Mouse (Mus musculus): Measurements from ENCODE around the gene Ldhc. TPM values are rescaled to one million over a fixed set of nuclear protein-coding genes. Genes with fewer than 3 reads are reported as not detected.
"Not testable (repeated sequence)": the region's sequence is repeated elsewhere in the genome, so short reads cannot be mapped to it uniquely, and the experiment has no call there.

The Ldhc gene
- total RNA-seq, 2 experiments from 2014 or later: not detected

DNA sequence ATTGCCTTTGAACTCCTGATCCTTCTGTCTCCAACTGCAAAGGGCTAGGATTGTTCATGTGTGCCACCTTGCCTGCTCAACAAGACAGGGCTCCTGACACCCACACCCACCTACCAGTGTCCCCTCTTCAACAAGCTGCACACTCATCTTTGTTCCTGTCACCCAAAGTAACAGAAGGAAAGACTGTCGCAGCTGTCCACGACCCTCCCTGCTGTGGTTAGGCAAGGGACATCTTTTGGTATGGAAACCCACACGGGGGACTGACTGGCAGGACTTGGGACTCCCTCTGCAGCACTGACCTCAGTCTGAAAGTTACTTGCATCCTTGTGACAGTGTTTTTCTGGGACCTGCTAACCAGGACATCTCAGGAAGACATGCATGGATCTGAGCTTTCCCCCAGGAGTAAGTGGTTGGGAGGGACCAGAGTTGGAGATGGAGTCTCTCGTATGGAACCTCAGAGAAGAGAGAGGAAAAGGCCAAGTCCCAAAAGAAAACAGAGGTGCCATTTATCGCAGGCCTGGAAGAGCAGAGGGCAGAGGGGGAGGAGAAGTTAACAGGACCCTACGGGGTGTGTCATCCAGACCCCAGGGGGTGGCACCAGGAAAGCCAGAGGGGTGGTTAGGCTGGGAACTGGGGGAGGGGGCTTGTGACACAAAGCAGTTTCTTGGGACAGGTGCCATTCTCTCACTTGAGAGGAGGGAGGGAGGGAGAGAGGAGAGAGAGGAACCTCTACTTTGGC, 20.0 kb upstream of the Ldhc start, which contains the start of gene Ldha:
Gene Ldha, plus strand, starts transcription at position 689 of the 739 bp plus-strand sequence.
- no peak for DNase-seq (ENCODE audit: low spot score in 2 of 2)

DNA sequence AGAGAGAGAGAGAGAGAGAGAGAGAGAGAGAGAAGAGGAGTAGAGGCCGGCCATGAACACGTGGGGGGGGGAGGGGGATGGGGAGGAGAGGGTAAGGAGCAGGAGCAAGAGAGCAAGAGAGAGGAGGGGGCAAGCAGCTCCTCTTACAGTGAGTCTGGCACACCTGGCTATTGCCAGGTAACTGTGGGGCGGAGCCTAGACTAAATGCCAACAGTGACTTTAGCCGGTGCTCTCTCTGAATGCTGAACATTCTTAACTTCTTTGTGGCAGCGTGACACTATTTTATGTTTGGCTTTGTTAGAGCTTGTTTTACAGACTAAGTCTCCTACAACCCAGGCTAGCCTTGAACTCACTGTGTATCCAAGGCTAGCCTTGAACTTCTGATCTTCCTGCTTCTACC, 18.7 kb upstream of the Ldhc start:
- no peak for DNase-seq (ENCODE audit: low spot score in 2 of 2)

DNA sequence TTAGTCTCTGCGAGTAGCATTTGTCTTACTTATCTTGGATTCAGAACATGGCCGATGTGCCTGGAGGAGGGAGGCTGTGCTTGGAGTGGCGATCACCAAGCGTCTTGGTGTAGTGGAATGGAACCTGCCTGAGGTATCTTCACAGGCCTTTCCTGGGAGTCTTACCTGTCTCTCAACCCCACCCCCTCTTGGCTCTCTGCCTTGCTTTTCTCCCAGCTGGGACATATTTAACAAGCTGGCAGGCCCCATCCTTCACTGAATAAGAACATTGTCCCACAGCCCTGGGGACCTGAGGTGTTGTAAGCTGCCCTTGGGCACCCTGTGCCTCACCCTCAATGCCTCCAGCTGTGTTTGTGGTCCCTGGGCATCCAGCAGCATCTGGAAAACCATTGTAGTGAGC, 17.4 kb upstream of the Ldhc start:
- no peak for DNase-seq (ENCODE audit: low spot score in 2 of 2)

DNA sequence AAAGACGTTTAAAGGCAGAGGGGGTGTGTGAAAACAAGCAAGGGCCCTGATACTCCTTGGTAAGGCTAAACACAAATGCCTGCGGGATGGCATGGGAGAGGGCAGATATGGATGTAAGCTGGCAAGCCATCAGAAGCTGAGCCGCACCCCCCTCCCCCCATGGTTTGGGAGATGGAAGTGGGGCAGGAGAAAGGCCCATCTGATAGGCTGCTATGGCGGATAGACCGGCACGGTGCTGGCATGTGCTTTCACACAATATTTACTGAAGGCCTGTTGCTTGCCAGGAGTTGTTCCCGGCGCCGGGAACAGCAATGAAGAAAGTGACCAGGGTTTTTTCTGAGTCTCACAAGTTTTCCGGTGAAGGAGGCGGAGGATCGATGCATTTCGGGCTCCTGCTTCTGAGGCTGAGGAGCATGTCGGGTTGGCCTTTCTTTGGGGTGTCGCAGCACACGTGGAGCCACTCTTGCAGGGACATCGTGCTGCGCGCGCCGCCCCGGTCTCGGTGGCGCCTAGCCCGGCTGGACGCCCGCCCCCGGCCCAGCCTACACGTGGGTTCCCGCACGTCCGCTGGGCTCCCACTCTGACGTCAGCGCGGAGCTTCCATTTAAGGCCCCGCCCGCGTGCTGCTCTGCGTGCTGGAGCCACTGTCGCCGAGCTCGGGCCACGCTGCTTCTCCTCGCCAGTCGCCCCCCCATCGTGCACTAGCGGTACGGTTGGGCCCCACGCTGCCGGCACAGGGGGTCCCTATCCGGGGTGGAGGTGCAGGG, 15.6 kb upstream of the Ldhc start:
- peak; percentile 93 to 96 for DNase-seq (ENCODE audit: low spot score in 2 of 2)

DNA sequence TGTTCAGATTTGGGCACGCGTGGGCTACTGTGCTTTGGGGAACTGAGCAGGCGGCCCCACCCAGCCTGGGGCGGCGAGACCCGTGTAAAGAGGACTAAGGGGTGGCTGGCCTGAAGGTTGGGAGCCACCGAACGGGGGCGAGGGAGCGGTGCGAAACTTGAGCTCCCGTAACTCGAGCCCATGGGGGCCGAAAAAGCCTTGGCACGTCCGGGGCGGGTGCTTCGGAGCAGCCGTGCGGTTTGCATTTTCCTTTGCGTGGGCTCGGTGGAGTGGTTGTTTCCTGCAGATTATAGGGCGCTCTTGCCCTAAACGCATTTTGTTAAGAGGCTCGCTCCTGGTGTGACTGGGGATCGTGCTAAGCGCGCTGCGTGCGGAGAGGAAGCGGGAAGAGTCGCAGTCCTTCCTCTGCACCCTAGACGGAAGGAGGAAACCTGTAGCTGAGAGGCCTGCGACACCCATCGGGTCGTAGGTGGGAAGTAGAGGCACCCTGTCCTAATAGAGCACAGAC, 15.0 kb upstream of the Ldhc start:
- peak; percentile 34 to 55 for DNase-seq (ENCODE audit: low spot score in 2 of 2)

DNA sequence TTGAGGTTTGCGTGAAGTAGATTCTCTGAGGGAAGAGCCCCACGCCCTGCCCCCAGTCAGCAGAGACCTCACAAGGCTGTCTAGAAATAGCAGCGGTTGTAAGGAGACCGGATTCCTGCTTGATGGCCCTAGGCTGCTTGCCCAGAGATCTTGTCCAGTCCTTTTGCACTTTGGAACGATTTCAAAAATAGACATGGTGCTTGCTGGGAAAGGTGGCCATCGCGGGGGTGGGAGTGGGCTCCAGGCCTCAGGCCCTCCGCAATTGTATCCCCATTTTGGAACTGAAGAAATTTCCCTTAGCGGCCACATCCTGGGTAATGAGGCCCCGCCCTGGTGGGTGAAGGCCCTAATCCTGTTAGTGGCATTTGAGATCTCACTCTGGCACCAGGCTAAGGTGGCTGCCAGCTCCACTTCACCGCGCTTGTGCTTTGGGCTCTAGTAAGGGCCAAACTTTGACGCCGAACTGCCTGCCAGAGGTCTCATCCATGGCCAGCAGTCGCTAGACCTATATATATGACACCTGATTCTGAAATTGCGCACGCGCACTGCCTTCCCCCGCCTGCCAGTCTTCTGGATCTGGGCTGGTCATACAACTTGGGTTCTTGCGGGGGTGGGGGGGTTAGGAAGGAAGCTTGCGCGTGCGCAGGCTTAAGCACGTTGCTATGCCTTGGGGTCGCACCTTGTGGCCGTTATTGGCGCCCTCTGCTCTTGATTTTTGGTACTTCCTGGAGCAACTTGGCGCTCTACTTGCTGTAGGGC, 14.3 kb upstream of the Ldhc start:
- peak; percentile 23 to 50 for DNase-seq (ENCODE audit: low spot score in 2 of 2)

DNA sequence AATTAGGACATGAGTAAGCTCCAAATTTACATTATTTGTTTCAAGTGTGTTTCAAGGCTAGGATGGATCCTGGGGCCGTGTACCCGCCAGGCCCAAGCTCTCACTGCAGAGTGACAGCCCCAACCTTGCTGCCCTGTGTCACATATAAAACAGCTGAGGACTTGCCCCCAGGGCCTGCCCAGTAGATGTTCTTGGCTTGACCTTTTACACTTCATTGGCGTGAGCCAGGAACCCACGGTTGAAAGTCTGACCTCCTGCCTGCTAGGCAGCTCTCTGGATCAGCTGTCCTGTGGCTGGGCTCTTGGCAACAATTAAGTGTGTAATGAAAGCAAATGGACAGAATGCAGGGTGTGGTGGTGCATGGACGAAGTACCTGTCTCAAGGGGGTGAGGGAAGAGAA, 11.7 kb upstream of the Ldhc start:
- no peak for DNase-seq (ENCODE audit: low spot score in 2 of 2)

DNA sequence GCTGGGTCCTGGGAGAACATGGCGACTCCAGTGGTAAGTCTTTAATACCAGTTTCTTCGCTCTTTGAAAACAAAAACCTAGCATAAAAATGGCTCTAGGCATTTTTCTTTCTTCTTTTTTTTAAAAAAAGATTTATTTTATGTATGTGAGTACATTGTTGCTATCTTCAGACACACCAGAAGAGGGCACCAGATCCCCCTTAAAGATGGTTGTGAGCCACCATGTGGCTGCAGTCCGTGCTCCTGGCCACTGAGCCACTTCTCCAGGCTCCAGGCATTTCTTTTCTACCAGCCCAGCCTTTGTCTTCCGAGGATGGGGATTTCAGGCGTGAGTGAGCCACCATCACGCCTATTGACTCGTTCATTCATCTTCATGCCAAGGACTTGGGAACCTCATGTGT, 10.0 kb upstream of the Ldhc start:
- DNase-seq (ENCODE audit: low spot score in 2 of 2): no peak

DNA sequence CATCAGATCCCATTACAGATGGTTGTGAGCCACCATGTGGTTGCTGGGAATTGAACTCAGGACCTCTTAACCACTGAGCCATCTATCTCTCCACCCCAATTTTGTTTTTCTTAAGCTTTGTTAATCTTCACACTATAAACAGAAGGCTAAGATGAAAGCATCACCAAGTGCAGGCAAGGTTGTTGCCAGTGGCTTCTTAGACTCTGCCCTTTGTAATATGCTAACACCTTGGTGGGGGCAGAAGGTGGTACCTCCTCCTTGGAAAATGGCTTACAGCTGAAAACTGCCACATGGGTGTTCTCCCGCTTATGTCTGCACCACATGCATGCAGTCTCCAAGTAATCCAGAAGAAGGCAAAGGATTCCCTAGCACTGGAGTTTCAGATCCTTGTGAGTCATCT, 8.3 kb upstream of the Ldhc start:
- DNase-seq (ENCODE audit: low spot score in 2 of 2): no peak

DNA sequence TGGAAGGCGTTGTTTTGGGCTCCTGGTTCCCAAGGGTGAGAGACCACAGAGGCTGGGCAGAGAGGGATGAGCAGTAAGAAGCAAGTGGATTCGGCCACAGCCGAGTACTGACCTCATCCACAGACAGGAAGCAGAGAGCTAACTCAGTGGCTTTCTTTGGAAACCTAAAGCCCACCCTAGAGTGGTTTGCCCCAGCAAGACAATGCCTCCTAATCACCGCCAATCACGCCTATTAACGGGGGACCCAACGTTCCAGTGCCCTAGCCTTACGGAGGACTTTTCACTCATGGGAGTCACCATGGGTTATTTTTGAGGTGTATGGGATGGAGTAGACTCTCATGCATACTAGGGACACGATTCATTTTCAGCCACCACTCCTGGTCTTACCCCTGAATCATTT, 7.6 kb upstream of the Ldhc start:
- DNase-seq (ENCODE audit: low spot score in 2 of 2): no peak

DNA sequence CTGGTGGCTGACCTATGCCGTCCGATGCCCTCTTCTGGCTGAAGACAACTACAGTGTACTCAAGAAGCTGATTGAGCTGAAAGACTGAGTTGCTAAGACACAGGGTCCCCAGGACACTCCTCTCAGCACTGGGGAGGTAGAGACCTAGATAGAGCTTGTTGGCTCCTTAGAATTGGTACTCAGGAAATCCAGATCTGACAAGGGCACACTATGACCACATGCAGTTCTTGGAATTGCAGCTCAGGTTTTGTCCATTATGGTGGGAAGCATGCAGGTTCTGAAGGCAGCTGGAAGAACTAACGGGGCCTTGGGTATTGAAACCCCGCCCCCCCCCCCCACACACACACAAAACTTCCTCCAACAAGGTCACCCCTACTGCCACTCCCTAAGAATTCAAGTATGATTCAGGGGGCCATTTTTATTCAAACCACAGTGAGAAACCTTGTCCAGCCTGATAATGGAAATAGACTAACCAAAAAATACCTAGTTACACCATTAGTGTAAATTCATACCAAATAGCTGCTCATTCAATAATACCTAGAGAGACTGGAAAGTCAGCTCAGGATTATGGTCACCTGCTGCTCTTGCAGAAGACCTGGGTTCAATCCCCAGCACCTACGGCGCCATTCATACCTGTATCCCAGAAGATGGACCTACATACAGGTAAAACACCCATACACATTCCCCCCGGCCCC, 5.0 kb upstream of the Ldhc start:
- DNase-seq (ENCODE audit: low spot score in 2 of 2): no peak

DNA sequence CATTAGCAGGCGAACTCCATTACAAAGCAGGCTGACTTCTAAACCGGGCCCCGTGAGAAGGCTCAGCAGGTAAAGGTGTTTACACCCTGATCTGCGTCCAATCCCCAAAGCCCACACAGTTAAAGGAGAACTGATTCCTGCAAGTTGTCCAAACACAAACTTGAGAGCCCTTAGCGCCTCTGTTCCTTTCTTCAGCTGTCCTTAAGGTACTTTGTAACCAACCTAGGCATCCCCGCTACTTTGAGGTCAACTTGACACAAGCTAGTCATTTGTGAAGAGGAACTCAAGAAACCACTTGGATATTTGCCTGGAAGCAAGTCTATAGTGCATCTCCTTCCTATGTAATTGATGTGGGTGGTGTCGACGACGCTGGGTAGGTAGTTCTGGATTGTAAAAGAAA, 3.6 kb upstream of the Ldhc start:
- no peak for DNase-seq (ENCODE audit: low spot score in 2 of 2)

DNA sequence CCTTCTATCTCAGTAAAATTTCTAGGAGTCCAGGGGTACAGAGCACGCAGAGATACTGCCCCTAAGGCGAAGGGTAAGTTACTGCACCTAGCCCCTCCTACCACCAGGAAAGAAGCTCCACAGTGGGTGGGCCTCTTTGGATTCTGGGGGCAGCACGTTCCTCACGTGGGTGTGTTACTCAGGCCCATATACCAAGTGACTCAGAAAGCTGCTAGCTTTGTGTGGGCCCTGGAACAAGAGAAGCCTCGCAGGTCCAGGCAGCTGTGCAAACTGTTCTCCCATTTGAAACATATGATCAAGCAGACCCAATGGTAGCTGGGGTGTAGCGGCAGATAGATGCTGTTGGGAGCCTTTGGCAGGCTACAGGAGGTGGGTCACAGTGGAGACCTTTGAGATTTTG, 2.0 kb upstream of the Ldhc start:
- DNase-seq (ENCODE audit: low spot score in 2 of 2): no peak

DNA sequence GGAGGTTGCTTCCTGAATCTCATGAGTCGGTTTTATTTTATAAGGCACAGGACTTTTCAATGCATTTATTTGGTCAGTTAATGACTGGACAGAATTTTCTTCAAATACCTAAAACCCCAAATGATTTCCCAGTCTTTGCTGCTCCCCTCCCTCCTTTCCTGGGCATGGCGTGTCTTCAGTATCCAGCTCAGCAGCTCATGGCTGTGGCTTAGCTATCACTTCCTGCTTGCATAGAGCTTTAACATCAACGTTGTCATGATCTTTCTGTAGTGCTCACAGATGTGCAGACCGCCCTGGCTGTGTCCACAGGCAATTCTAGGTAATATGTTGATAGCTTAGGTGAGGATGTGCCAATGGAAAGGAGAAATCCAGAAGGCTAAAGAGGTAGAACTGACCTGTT, 11.0 kb downstream of the Ldhc start:
- DNase-seq (ENCODE audit: low spot score in 2 of 2): no peak

DNA sequence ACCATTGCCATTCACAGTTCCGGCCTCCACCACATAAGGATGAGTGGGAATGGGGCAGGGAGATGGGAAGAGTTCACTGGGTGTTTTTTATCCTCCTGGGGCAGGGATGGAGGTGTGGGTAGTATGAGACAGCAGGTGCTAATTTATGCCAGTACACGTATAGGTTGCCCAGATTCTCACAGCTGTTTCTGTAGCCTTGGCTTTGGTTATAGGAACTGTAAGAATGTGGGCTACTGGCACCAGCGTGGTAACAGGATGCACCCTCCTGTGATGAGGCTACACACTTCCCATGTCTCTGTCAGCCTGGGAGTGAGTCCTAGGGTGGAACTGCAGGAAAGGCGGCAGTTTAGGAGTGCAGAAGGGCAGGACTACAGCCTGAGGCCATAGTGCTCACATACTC, 15.8 kb downstream of the Ldhc start:
- DNase-seq (ENCODE audit: low spot score in 2 of 2): no peak

DNA sequence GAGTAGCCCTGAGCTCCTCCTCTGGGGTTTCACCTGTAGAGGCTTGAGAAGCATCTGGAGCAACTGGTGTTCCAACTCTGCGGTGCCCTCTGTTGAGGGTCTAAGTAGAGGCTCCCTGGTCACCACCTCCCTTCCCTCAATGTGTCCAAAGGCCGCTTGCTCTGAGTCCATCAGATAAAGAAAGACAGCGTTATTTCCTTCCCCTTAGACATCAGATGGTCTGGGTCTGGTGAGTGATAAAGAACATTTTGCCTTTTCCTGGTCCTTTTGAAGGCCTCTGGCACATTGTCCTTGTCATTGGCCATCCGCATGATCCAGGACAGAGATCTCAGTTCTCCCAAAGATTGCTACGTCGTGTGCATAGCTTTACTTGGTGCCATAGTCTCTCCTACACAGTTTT, 16.3 kb downstream of the Ldhc start:
- DNase-seq (ENCODE audit: low spot score in 2 of 2): no peak

DNA sequence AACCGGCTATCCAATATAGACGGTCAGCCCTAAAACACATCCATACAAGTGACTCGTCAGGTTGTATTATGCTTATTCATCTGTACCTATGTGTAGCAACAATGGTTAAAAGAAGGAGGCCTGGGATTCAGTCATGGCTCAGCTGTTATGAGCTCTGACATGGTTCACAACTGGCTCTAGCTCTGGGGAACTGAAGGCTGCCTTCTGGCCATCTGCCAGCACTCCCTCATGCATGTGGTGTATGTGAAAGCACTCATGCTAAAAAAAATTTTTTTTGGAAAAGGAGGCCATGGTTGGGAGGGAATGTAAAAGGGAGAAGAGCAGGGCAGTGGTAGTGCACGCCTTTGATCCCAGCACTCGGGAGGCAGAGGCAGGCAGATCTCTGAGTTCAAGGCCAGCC, 18.8 kb downstream of the Ldhc start:
- DNase-seq (ENCODE audit: low spot score in 2 of 2): peak in 1 of 2 experiments; percentile 25

DNA sequence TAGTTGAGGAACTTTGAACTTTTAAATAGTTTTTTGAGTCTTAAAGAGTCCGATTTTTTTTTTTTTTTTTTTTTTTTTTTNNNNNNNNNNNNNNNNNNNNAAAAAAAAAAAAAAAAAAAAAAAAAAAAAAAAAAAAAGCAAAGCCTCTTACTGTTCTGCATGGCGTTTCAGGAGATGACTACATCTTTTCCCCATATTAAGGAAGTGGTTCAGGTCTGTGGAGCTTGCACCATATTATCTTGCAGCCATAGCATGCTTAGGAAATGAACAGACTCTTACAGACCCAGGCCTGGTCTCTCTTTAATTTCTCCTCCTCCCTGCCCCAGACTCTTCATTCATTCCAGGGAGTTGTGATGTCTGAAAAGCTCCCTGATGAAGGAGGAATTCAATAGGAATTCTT, 20.0 kb downstream of the Ldhc start:
- DNase-seq (ENCODE audit: low spot score in 2 of 2): no peak

DNA sequence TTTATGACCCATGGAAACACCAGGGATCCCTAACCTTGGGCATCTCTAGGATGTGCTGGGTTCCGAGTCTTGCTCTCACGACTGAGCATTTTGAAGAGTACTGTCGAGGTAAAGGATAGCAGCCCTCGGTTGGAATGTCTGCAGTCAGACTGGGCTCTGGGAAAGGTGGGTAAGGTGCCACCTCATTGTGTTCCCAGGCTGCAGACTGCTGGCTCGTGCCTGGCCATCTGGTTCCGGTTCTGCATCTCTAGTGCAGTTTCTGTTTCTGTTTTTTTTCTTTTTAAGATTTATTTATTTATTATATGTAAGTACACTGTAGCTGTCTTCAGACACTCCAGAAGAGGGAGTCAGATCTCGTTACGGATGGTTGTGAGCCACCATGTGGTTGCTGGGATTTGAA, 20.9 kb downstream of the Ldhc start:
- not testable (repeated sequence) for DNase-seq (ENCODE audit: low spot score in 2 of 2)

DNA sequence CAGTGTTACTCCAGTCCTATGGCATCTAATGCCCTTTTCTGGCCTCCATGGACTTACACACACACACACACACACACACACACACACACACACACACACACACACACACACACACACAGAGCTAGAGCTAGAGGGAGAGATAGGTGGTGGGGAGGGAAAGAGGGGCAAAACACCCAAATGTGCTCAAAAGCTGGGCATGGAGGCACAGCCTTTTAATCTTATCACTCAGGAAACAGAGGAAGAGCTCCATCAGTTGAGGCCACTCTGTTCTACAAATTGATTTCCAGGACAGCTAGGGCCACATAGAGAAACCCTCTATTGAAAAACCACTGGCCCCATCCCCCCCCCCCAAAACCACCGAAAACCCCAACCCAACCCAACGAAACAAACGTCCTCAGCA, 22.3 kb downstream of the Ldhc start:
- DNase-seq (ENCODE audit: low spot score in 2 of 2): no peak

DNA sequence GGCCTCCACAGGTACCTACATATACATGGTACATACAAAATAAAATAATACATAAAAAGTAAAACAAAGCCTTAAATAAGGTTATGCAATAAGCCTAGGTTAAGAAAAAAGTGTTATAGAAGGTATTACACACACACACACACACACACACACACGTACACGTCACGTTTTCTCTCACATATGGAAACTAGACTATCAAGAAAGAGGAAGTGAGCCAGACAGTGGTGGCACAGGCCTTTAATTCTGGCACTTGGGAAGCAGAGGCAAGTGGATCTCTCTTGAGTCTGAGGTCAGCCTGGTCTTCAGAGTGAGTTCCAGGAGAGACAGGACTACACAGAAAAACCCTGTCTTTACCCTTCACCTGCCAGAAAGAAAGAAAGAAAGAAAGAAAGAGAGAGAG, 34.5 kb downstream of the Ldhc start:
- no peak for DNase-seq (ENCODE audit: low spot score in 2 of 2)
